Mouse (Mus musculus) limb, embryonic 11.5 days (tissue): ENCODE data around the gene Tspo. TPM values are rescaled to one million over a fixed set of nuclear protein-coding genes. Genes with fewer than 3 reads are reported as not detected.

Source experiments
- ATAC-seq: fragments of 200-750 bp; cut with Nextera tagmentation; 2 replicates; pipeline ENCODE4 v1.8.0; 2017; ENCODE audit warnings: low read depth; ENCODE audit not compliant: insufficient number of reproducible peaks, low FRiP score, low TSS enrichment
- DNase-seq: peaks from one replicate; pipeline ENCODE4 v3.0.0-alpha.2; 2015; ENCODE audit warnings: low spot score
- H3K27ac ChIP-seq: fragments of 300-500 bp; sonication (generic); replicated peaks from 2 replicates; pipeline ENCODE4 v1.5.1; 2014; ENCODE audit warnings: low read depth, mild to moderate bottlenecking, low read length
- H3K27me3 ChIP-seq: fragments of 300-500 bp; sonication (generic); 2 replicates; pipeline ENCODE4 v1.6.1; 2014; ENCODE audit warnings: mild to moderate bottlenecking, low read length, mixed read lengths; ENCODE audit not compliant: control insufficient read depth, insufficient read depth
- H3K36me3 ChIP-seq: fragments of 300-500 bp; sonication (generic); 2 replicates; pipeline ENCODE4 v1.6.1; 2014; ENCODE audit warnings: mild to moderate bottlenecking, low read length, moderate library complexity, mixed read lengths; ENCODE audit not compliant: control insufficient read depth, insufficient read depth
- H3K4me1 ChIP-seq: fragments of 300-500 bp; sonication (generic); 2 replicates; pipeline ENCODE4 v1.6.1; 2014; ENCODE audit warnings: low read length, mixed read lengths; ENCODE audit not compliant: control insufficient read depth, insufficient read depth
- H3K4me2 ChIP-seq: fragments of 300-500 bp; sonication (generic); 2 replicates; pipeline ENCODE4 v1.6.1; 2014; ENCODE audit warnings: low read depth, mild to moderate bottlenecking, moderate library complexity; ENCODE audit not compliant: severe bottlenecking
- H3K4me3 ChIP-seq: fragments of 300-500 bp; sonication (generic); 2 replicates; pipeline ENCODE4 v1.5.1; 2014; ENCODE audit warnings: low read depth, low read length
- H3K9ac ChIP-seq: fragments of 300-500 bp; sonication (generic); 2 replicates; pipeline ENCODE4 v1.6.1; 2014; ENCODE audit warnings: mild to moderate bottlenecking, low read length
- H3K9me3 ChIP-seq: fragments of 300-500 bp; sonication (generic); 2 replicates; pipeline ENCODE4 v1.6.1; 2016; ENCODE audit warnings: low read length; ENCODE audit not compliant: control insufficient read depth
- WGBS: fragments of 180-500 bp; shearing (Covaris S2); extraction: QIAGEN DNeasy Blood & Tissue Kit; methylation state at CpG from one replicate; pipeline ENCODE4 v1.1.7; 2014; 5-methylcytosine and 5-hydroxymethylcytosine counted together
- polyA plus RNA-seq: library from polyadenylated mRNA; unstranded; fragments of >200 nt; fragmentation: Nextera tagmentation; extraction: Ambion mirVana; gene quantifications from 2 replicates; pipeline ENCODE4 v1.2.1, GENCODE M21; 2014

Gene Tspo
- polyA plus RNA-seq, 1 experiment from 2014 or later: 51.8 TPM

- Histone ChIP-seq H3K4me1 (peaks cover 6% of the 10 kb centered on the region; the same call in 1 of the 2 replicates), H3K9ac (no peak overlapping the region), H3K4me3 (no peak overlapping the region), H3K27ac (no peak overlapping the region), H3K9me3 (no peaks in the 10 kb centered on the region), H3K4me2 (no peak overlapping the region), H3K27me3 (no peaks in the 10 kb centered on the region), H3K36me3 (no peaks in the 10 kb centered on the region)
- WGBS: 93% methylated on average over 5 of the region's 5 CpGs
- ATAC-seq (no peak), DNase-seq (no peak)
Measured at GRCm38 (mm10) chr15:83568544-83568943, 5.2 kb downstream of the Tspo start.

GRCm38 (mm10) chr15:83569682-83570081 lies 6.3 kb downstream of the Tspo start:
- Histone ChIP-seq H3K36me3 (peaks cover 4% of the 10 kb centered on the region; the same call in 1 of the 2 replicates), H3K9ac (no peak overlapping the region), H3K4me1 (no peaks in the 10 kb centered on the region), H3K27me3 (no peaks in the 10 kb centered on the region), H3K4me3 (no peak overlapping the region), H3K9me3 (no peaks in the 10 kb centered on the region), H3K4me2 (no peak overlapping the region), H3K27ac (no peak overlapping the region)
- 54% methylated on average over 11 of the region's 11 CpGs for WGBS
- ATAC-seq (no peak), DNase-seq (no peak)

GRCm38 (mm10) chr15:83570641-83571040 lies 7.2 kb downstream of the Tspo start:
- 65% methylated on average over 2 of the region's 2 CpGs for WGBS
- H3K9ac ChIP-seq: no peak overlapping the region
- H3K4me3 ChIP-seq: no peak overlapping the region
- H3K4me1 ChIP-seq: no peaks in the 10 kb centered on the region
- ATAC-seq: no peak
- no peak overlapping the region for H3K27ac ChIP-seq
- no peak for DNase-seq
- peaks cover 5% of the 10 kb centered on the region; the same call in 1 of the 2 replicates for H3K36me3 ChIP-seq
- H3K27me3 ChIP-seq: no peaks in the 10 kb centered on the region
- no peak overlapping the region for H3K4me2 ChIP-seq
- no peaks in the 10 kb centered on the region for H3K9me3 ChIP-seq

- Histone ChIP-seq H3K36me3 (peaks cover 8% of the 10 kb centered on the region; the same call in 1 of the 2 replicates), H3K4me2 (no peak overlapping the region), H3K4me1 (no peaks in the 10 kb centered on the region), H3K9me3 (no peaks in the 10 kb centered on the region), H3K9ac (no peak overlapping the region), H3K4me3 (no peak overlapping the region), H3K27me3 (no peaks in the 10 kb centered on the region), H3K27ac (no peak overlapping the region)
- 84% methylated on average over 5 of the region's 5 CpGs for WGBS
- DNase-seq (no peak), ATAC-seq (no peak)
Measured at GRCm38 (mm10) chr15:83571636-83572035, 8.2 kb downstream of the Tspo start.

- H3K4me1 ChIP-seq: no peaks in the 10 kb centered on the region
- no peak overlapping the region for H3K4me3 ChIP-seq
- 84% methylated on average over 4 of the region's 4 CpGs for WGBS
- H3K9me3 ChIP-seq: no peaks in the 10 kb centered on the region
- no peak overlapping the region for H3K9ac ChIP-seq
- DNase-seq: no peak
- H3K36me3 ChIP-seq: peaks cover 8% of the 10 kb centered on the region; the same call in 1 of the 2 replicates
- no peak overlapping the region for H3K27ac ChIP-seq
- no peak overlapping the region for H3K4me2 ChIP-seq
- H3K27me3 ChIP-seq: no peaks in the 10 kb centered on the region
- no peak for ATAC-seq
Measured at GRCm38 (mm10) chr15:83572132-83572531, 8.7 kb downstream of the Tspo start.

GRCm38 (mm10) chr15:83573606-83574005 lies 10.2 kb downstream of the Tspo start:
- H3K27ac ChIP-seq: no peak overlapping the region
- H3K4me2 ChIP-seq: no peak overlapping the region
- H3K4me3 ChIP-seq: no peak overlapping the region
- H3K9me3 ChIP-seq: no peaks in the 10 kb centered on the region
- 96% methylated on average over 12 of the region's 12 CpGs for WGBS
- H3K27me3 ChIP-seq: no peaks in the 10 kb centered on the region
- no peak for ATAC-seq
- no peak overlapping the region for H3K9ac ChIP-seq
- H3K36me3 ChIP-seq: peaks cover 8% of the 10 kb centered on the region; the same call in 1 of the 2 replicates
- DNase-seq: no peak
- no peaks in the 10 kb centered on the region for H3K4me1 ChIP-seq

- Histone ChIP-seq H3K36me3 (peaks cover 8% of the 10 kb centered on the region; the same call in 1 of the 2 replicates), H3K9ac (no peak overlapping the region), H3K4me1 (no peaks in the 10 kb centered on the region), H3K27ac (no peak overlapping the region), H3K27me3 (no peaks in the 10 kb centered on the region), H3K4me3 (no peak overlapping the region), H3K4me2 (no peak overlapping the region), H3K9me3 (no peaks in the 10 kb centered on the region)
- ATAC-seq (no peak), DNase-seq (no peak)
- WGBS: 86% methylated on average over 6 of the region's 6 CpGs
Measured at GRCm38 (mm10) chr15:83574731-83575351, 11.4 kb downstream of the Tspo start.

GRCm38 (mm10) chr15:83575543-83575942 lies 12.2 kb downstream of the Tspo start:
- Histone ChIP-seq H3K27me3 (no peaks in the 10 kb centered on the region), H3K4me3 (no peak overlapping the region), H3K4me2 (no peak overlapping the region), H3K9me3 (no peaks in the 10 kb centered on the region), H3K36me3 (peaks cover 11% of the 10 kb centered on the region), H3K4me1 (no peaks in the 10 kb centered on the region), H3K9ac (no peak overlapping the region), H3K27ac (no peak overlapping the region)
- whole genome bisulfite sequencing: 97% methylated on average over 8 of the region's 8 CpGs
- no peak for DNase-seq
- ATAC-seq: no peak

- no peak overlapping the region for H3K4me3 ChIP-seq
- H3K27ac ChIP-seq: no peak overlapping the region
- no peaks in the 10 kb centered on the region for H3K9me3 ChIP-seq
- 92% methylated on average over 9 of the region's 9 CpGs for WGBS
- no peak for DNase-seq
- ATAC-seq: no peak
- no peaks in the 10 kb centered on the region for H3K27me3 ChIP-seq
- H3K4me2 ChIP-seq: no peak overlapping the region
- H3K4me1 ChIP-seq: no peaks in the 10 kb centered on the region
- peaks cover 18% of the 10 kb centered on the region for H3K36me3 ChIP-seq
- no peak overlapping the region for H3K9ac ChIP-seq
Measured at GRCm38 (mm10) chr15:83576651-83577050, 13.3 kb downstream of the Tspo start.
